Mouse (Mus musculus) bone marrow, adult 2 months (tissue): ENCODE measurements around the gene Grb10.

ENCODE experiments used
- CTCF ChIP-seq: fragments of 200-500 bp; IDR thresholded peaks from 2 replicates; pipeline ENCODE4 v1.5.1; 2011; ENCODE audit warnings: low read length, control low read depth; ENCODE audit not compliant: control insufficient read depth, insufficient read depth
- POLR2A ChIP-seq: fragments of 200-500 bp; IDR thresholded peaks from 2 replicates; pipeline ENCODE4 v1.6.1; 2011; ENCODE audit warnings: low read depth, mild to moderate bottlenecking, control low read depth, low read length, borderline replicate concordance; ENCODE audit not compliant: control insufficient read depth

DNA sequence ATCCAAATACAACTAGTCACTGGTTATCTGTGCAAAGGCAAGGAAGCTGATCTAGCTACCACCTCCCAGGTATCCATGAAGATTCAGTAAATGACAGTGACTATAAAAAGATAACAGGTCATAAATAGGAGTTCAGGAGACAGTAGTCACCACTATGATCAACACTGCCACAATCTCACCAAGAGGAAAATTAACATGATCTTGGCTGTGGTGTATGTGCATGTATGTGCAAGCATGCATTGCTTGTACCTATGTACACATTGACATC is 94.5 kb downstream of the Grb10 start:
- TF ChIP-seq CTCF: no peak
- no peak for TF ChIP-seq POLR2A
